Mouse (Mus musculus) limb, embryonic 13.5 days (tissue): ENCODE results near the gene Pou6f2. TPM values are rescaled to one million over a fixed set of nuclear protein-coding genes. Genes with fewer than 3 reads are reported as not detected.

Experiments used
- ATAC-seq: fragments of 200-750 bp; cut with Nextera tagmentation; 2 replicates; pipeline ENCODE4 v1.8.0; 2017; ENCODE audit warnings: low read depth, moderate number of reproducible peaks, moderate TSS enrichment; ENCODE audit not compliant: low FRiP score
- H3K27ac ChIP-seq: fragments of 300-500 bp; sonication (generic); 2 replicates; pipeline ENCODE4 v1.5.1; 2015; ENCODE audit warnings: inconsistent platforms, mild to moderate bottlenecking, moderate library complexity
- H3K27me3 ChIP-seq: fragments of 300-500 bp; sonication (generic); 2 replicates; pipeline ENCODE4 v1.6.1; 2015; ENCODE audit warnings: mild to moderate bottlenecking, inconsistent platforms
- H3K36me3 ChIP-seq: fragments of 300-500 bp; sonication (generic); 2 replicates; pipeline ENCODE4 v1.6.1; 2015; ENCODE audit warnings: inconsistent platforms, mild to moderate bottlenecking, moderate library complexity
- H3K4me1 ChIP-seq: fragments of 300-500 bp; sonication (generic); 2 replicates; pipeline ENCODE4 v1.6.1; 2015; ENCODE audit warnings: inconsistent platforms
- H3K4me2 ChIP-seq: fragments of 300-500 bp; sonication (generic); replicated peaks from 2 replicates; pipeline ENCODE4 v1.6.1; 2015; ENCODE audit warnings: inconsistent platforms, mild to moderate bottlenecking, moderate library complexity
- H3K4me3 ChIP-seq: fragments of 300-500 bp; sonication (generic); 2 replicates; pipeline ENCODE4 v1.5.1; 2015; ENCODE audit warnings: moderate library complexity, mild to moderate bottlenecking, inconsistent platforms
- H3K9ac ChIP-seq: fragments of 300-500 bp; sonication (generic); 2 replicates; pipeline ENCODE4 v1.6.1; 2015; ENCODE audit warnings: mild to moderate bottlenecking, inconsistent platforms
- H3K9me3 ChIP-seq: fragments of 300-500 bp; sonication (generic); 2 replicates; pipeline ENCODE4 v1.6.1; 2016; ENCODE audit warnings: inconsistent platforms
- WGBS: fragments of 180-500 bp; shearing (Covaris S2); methylation state at CpG from one replicate; pipeline ENCODE4 v1.1.7; 2015; 5-methylcytosine and 5-hydroxymethylcytosine counted together
- polyA plus RNA-seq: library from polyadenylated mRNA; unstranded; fragments of >200 nt; fragmentation: Nextera tagmentation; extraction: Ambion mirVana; gene quantifications from 2 replicates; pipeline ENCODE4 v1.2.1, GENCODE M21; 2015

Gene Pou6f2
- polyA plus RNA-seq, 1 experiment from 2014 or later: 0.57 TPM

DNA sequence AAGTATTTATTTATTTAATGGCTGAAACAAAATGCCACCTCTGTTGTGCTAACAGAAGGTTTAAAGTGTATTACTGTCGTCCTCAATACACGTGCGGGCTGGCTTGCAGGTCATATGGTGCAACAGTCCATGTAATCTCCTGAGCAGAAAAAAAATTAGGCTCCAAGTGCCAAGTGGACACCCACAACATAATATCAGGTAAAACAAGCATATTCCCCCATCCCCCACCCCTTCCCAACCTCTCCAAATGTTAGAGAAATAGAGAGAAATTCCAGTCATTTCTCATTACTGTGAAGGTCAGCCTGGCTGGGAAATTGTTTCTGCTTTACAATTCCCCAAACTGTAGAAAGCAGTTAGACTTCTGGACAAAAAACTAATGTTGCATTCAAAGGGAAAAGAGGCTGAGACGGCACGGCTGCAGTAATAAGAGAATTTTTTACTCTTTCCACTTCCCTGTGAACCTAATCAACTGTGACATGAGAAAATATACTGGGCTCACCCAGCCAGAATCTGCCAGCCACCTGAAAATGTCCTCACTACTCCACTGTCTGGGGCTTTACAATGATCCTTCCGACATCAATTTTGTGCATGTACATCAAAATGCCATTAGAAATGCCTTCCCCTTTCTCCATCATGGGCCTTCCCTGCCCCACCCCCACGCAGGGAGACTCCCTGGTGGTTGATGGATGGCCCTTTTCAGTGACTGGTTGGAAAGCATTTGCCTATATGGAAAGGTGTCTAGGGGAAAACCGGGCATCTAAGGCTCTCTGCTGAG is 192.8 kb downstream of the Pou6f2 start:
- peak; percentile 44; the same call in 1 of the 2 replicates for ATAC-seq
- no peaks in the 10 kb centered on the region for H3K27me3 ChIP-seq
- H3K9ac ChIP-seq: no peak overlapping the region
- H3K4me1 ChIP-seq: peaks cover 13% of the 10 kb centered on the region
- H3K4me2 ChIP-seq: no peak overlapping the region
- H3K36me3 ChIP-seq: no peaks in the 10 kb centered on the region
- no peak overlapping the region for H3K4me3 ChIP-seq
- H3K9me3 ChIP-seq: no peaks in the 10 kb centered on the region
- 41% methylated on average over 8 of the region's 8 CpGs for WGBS
- no peak overlapping the region for H3K27ac ChIP-seq

DNA sequence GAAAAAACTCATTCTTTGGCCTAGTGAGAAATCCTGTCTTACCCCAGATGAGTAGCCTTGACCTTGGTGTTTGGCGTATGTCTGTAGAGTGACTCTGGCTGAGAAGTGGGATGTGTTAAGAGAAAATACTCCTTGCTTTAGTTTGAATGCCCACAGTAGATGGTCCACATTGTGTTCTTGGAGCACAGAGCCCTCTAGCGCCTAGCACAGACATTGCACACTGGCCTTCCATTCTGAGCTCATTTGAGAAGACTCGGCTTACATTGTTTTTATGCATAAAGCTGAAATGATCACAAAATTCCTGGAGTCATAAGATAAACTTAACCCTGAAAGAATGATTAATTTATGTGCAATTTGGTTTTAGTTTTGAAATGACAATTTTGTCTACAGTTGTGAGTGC is 223.5 kb downstream of the Pou6f2 start:
- peaks cover 5% of the 10 kb centered on the region for H3K4me1 ChIP-seq
- no peaks in the 10 kb centered on the region for H3K36me3 ChIP-seq
- no peaks in the 10 kb centered on the region for H3K9me3 ChIP-seq
- H3K4me2 ChIP-seq: no peak overlapping the region
- no peaks in the 10 kb centered on the region for H3K27me3 ChIP-seq
- 50% methylated on average over 3 of the region's 3 CpGs for WGBS
- H3K9ac ChIP-seq: no peak overlapping the region
- ATAC-seq: no peak
- no peak overlapping the region for H3K4me3 ChIP-seq
- no peak overlapping the region for H3K27ac ChIP-seq

DNA sequence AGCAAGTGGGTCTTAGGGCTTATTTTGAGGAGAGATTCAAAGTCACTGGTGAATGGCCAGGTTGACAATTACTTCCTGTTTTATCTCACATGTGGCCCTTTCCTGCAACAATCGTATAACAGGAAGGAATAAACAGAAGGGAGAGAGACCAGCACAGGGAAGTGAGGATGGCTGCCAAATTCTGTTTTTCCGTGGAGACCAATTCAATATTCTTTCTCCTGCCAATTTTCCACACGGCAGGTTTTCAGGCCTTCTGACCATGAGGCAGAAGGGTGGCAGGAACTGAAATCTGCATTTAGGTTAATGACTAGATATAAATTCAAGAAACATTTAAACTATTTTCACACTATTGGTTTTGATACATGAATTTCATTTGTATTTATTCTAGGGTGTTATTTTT is 224.5 kb downstream of the Pou6f2 start:
- no peaks in the 10 kb centered on the region for H3K9me3 ChIP-seq
- H3K9ac ChIP-seq: no peak overlapping the region
- H3K27me3 ChIP-seq: no peaks in the 10 kb centered on the region
- H3K4me1 ChIP-seq: peaks cover 5% of the 10 kb centered on the region
- 42% methylated on average over 3 of the region's 3 CpGs for WGBS
- no peaks in the 10 kb centered on the region for H3K36me3 ChIP-seq
- H3K27ac ChIP-seq: no peak overlapping the region
- no peak for ATAC-seq
- H3K4me3 ChIP-seq: no peak overlapping the region
- no peak overlapping the region for H3K4me2 ChIP-seq

DNA sequence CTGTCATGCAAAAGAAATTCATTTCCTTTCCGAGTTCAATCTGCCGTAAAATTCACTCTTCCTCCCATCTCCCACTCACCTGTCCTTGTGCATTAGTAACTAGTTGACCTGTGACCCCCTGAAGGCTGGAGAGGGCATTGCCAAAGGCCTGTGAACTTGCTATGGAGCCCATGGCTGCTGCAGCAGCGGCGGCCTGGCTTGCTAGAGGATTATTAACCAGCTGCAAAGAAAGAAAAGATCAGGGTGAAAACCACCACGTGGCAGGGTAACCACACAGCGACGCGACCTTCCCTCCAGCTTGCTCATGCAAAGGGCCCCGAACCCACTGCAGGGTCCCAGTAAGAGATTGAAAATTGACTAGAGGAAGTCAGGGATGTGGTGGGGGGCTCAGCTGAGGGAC is 225.2 kb downstream of the Pou6f2 start:
- no peak overlapping the region for H3K4me3 ChIP-seq
- H3K9me3 ChIP-seq: no peaks in the 10 kb centered on the region
- H3K36me3 ChIP-seq: no peaks in the 10 kb centered on the region
- H3K27ac ChIP-seq: no peak overlapping the region
- 37% methylated on average over 9 of the region's 9 CpGs for WGBS
- no peaks in the 10 kb centered on the region for H3K27me3 ChIP-seq
- ATAC-seq: no peak
- H3K9ac ChIP-seq: no peak overlapping the region
- H3K4me1 ChIP-seq: peaks cover 5% of the 10 kb centered on the region
- no peak overlapping the region for H3K4me2 ChIP-seq

DNA sequence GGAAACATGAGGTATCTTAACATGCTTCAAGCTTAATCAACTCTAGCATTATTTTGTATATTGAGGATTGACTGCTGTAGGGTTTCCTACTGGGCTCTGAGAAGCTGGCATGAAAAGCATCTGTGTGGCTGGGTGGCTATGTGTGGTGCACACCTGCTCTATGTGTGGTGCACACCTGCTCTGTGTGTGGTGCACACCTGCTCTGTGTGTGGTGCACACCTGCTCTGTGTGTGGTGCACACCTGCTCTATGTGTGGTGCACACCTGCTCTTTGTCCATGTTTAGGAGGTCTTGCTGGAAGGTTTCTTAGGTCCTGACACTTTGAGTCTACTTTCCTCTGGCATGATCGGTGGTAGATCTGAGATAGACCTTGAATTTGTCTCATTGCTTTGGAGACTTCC is 233.3 kb downstream of the Pou6f2 start:
- Histone ChIP-seq H3K4me2 (no peak overlapping the region), H3K27me3 (no peaks in the 10 kb centered on the region), H3K9ac (no peak overlapping the region), H3K9me3 (no peaks in the 10 kb centered on the region), H3K4me1 (0 out of 2 replicates have a peak, but pooled peaks cover 3% of the 10 kb centered on the region), H3K27ac (no peak overlapping the region), H3K36me3 (no peaks in the 10 kb centered on the region), H3K4me3 (no peak overlapping the region)
- WGBS: 94% methylated on average over 1 of the region's 1 CpGs
- ATAC-seq: no peak

DNA sequence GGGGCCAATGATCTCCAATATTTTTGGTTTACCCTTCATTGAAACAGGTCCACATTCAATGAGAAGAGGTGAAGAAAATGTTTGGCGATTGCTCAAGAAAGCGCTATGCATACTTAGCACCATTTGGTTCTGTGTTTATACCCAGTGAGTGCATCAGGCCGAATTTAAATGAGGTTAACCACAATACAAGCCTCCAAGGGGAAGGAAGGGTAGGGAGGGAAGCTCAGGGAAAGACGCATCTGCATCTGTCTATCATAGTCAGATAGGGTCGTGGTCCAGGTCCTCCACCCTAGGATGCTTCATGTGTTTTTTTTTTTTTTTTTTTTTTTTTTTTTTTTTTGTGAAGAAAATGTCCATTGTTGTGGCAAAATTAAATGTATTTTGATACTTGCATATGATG is 236.9 kb downstream of the Pou6f2 start:
- Histone ChIP-seq H3K27me3 (no peaks in the 10 kb centered on the region), H3K27ac (no peak overlapping the region), H3K4me3 (no peak overlapping the region), H3K36me3 (no peaks in the 10 kb centered on the region), H3K9ac (no peak overlapping the region), H3K4me2 (no peak overlapping the region), H3K4me1 (no peaks in the 10 kb centered on the region), H3K9me3 (no peaks in the 10 kb centered on the region)
- no peak for ATAC-seq
- 69% methylated on average over 5 of the region's 5 CpGs for WGBS

DNA sequence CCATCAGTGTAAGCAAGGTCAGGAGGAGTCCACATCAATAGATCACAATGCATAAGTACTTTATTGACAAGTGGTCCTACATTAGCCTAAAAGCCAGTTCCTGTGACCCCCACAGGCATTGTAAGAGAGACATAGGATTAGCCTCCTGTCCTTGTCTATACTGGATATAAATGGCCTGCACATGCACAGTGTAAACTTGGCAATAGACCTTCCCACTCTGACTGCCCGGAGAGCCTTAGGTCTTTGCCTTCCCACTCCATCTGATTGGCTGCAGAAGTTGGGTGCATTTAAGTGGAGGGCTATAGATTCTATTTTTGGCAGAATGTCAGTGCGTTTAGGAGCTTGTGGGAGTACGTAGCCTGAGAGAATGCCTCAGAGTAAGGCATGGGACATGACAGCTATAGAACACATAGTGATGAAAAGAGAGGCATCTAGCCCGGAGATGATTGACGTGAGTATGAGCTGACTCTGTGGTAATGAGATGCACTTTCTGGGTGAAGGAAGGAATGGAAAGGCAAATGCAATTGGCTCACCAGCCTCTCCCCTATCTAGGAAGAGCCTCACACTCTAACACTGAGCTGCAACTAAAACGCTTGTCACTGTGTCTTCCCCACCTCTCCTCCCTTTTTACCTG is 243.4 kb downstream of the Pou6f2 start:
- Histone ChIP-seq H3K4me3 (no peak overlapping the region), H3K4me2 (no peak overlapping the region), H3K27ac (no peak overlapping the region), H3K4me1 (no peaks in the 10 kb centered on the region), H3K9me3 (no peaks in the 10 kb centered on the region), H3K27me3 (no peaks in the 10 kb centered on the region), H3K9ac (no peak overlapping the region), H3K36me3 (no peaks in the 10 kb centered on the region)
- no peak for ATAC-seq
- WGBS: 83% methylated on average over 6 of the region's 6 CpGs

DNA sequence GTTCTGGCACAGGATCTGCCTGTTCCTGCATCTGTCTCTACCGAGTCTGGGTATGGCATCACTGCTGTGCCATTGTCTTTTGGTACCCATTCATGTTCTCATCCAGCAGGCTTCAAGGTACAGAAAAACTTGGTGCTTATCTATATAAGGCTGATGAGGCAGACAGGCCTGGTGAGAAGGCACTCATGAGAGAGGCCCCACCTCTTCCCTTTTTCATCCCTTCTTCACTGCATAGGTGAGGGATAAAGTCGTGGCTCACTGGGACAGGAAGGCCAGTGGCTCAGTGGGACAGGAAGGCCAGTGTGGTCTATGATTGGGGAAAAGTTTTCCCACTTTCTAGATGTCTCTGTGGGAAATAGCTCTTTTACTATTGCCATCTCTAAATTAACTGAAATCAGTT is 263.8 kb downstream of the Pou6f2 start:
- Histone ChIP-seq H3K4me1 (peaks cover 10% of the 10 kb centered on the region), H3K27me3 (no peaks in the 10 kb centered on the region), H3K36me3 (no peaks in the 10 kb centered on the region), H3K9me3 (no peaks in the 10 kb centered on the region), H3K4me3 (no peak overlapping the region), H3K4me2 (no peak overlapping the region), H3K27ac (no peak overlapping the region), H3K9ac (no peak overlapping the region)
- WGBS: 51% methylated on average over 2 of the region's 2 CpGs
- no peak for ATAC-seq

DNA sequence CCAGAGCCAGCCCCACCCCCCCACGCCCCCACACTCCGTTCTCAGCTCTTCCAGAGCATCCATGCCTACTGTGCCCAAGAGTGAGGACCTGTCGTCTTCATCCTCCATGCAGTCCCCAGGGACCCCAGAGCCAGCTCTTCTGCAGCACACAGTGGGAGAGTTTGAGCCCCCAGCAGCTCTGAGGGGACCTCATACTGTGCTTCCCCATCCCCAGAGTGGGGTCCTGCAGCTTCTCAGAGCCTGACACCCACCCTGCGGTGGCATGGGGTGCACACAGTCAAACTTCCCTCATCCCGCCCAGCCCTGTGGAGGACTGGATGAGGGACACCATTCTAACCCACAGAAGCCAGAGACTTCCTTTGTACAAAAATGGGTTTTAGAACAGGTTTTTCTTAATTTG is 264.3 kb downstream of the Pou6f2 start:
- H3K4me2 ChIP-seq: no peak overlapping the region
- H3K9me3 ChIP-seq: no peaks in the 10 kb centered on the region
- H3K27ac ChIP-seq: no peak overlapping the region
- no peak overlapping the region for H3K4me3 ChIP-seq
- H3K9ac ChIP-seq: no peak overlapping the region
- WGBS: 86% methylated on average over 5 of the region's 5 CpGs
- no peaks in the 10 kb centered on the region for H3K27me3 ChIP-seq
- peaks cover 10% of the 10 kb centered on the region for H3K4me1 ChIP-seq
- H3K36me3 ChIP-seq: no peaks in the 10 kb centered on the region
- ATAC-seq: no peak

DNA sequence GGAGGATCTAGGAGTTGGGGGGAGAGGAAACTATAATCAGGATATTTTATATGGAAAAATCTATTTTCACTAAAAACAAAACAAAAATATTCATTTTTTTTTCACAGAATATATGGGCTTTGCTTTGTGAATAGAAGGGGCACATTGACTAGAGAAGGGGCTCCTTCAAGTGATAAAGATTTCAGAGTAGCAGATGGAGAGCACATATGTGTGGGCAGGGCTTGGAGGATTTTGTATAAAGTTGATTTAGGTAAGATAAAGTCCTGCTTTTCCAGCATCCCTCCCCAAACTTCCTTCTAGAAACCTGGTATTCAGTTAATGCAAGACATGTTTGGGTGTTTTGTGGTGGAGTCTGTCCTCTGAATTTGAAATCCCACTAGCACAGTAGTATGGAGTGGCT is 266.2 kb downstream of the Pou6f2 start:
- Histone ChIP-seq H3K27me3 (no peaks in the 10 kb centered on the region), H3K36me3 (no peaks in the 10 kb centered on the region), H3K9ac (no peak overlapping the region), H3K4me2 (no peak overlapping the region), H3K4me3 (no peak overlapping the region), H3K9me3 (no peaks in the 10 kb centered on the region), H3K27ac (no peak overlapping the region), H3K4me1 (peaks cover 10% of the 10 kb centered on the region)
- no peak for ATAC-seq

DNA sequence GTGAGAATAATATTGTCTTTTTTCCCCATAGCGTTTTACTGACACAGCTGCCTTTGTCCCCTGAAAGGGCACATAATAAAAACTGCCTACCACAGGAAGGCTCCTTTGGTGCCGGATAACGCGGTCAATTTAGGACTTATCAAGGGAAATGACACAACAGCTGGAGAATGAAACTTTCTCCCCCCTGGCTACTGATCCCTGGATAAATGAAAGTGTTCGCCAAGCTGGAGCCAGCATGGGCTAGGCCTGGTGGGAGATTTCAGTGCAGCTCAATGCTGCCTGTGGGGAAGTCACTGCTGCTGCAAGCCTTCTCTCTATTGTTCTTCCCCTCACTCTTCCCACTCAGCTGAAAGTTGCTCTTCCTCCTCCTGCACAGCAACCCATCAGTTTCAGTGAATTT is 267.8 kb downstream of the Pou6f2 start:
- H3K27me3 ChIP-seq: no peaks in the 10 kb centered on the region
- no peaks in the 10 kb centered on the region for H3K36me3 ChIP-seq
- 0 out of 2 replicates have a peak overlapping the region, but pooled peaks have one; percentile 1 for H3K9ac ChIP-seq
- peaks cover 17% of the 10 kb centered on the region for H3K4me1 ChIP-seq
- no peak overlapping the region for H3K4me3 ChIP-seq
- H3K9me3 ChIP-seq: no peaks in the 10 kb centered on the region
- no peak overlapping the region for H3K27ac ChIP-seq
- 17% methylated on average over 5 of the region's 5 CpGs for WGBS
- ATAC-seq: no peak
- H3K4me2 ChIP-seq: no peak overlapping the region

DNA sequence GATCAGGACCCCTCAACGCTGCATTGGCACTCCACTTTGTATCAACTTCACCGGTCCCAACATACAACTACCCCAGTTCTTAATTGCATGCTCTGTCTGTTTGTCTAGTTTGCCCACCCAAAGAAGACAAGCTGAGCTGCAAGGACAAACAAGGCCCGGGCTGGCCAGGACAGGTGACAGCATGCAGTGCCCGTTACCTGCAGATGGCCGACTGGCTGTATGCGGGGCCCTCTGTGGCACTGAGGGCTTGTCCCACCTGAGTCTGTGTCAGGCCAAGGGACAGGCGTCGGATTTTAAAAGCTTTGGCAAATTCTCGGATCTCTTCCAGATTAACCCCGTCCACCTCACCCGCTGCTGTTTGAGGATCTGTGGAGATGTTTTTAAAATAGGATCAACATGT is 268.7 kb downstream of the Pou6f2 start:
- no peak overlapping the region for H3K4me2 ChIP-seq
- H3K9me3 ChIP-seq: no peaks in the 10 kb centered on the region
- ATAC-seq: no peak
- no peak overlapping the region for H3K9ac ChIP-seq
- 82% methylated on average over 11 of the region's 11 CpGs for WGBS
- H3K4me1 ChIP-seq: peaks cover 17% of the 10 kb centered on the region
- no peak overlapping the region for H3K4me3 ChIP-seq
- no peak overlapping the region for H3K27ac ChIP-seq
- 0 out of 2 replicates have a peak, but pooled peaks cover 1% of the 10 kb centered on the region for H3K27me3 ChIP-seq
- no peaks in the 10 kb centered on the region for H3K36me3 ChIP-seq

DNA sequence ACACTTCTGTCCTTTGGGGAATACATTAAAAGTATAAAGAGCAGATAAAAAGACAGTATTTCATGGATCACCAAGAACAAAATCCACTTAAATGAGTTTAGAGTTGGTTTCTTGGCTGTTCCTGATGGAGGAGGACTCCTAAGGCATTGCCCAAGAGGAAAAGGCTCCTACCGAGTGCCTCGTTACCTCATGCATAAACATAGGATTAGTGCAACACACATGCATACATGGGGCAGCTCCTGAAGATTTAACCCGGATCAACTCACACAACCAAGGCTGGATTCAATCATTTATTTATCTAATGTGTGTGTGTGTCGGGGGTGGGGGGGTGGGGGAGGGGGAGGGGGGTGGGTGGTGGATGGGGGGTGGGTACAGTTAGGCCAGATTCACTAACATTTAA is 269.4 kb downstream of the Pou6f2 start:
- no peaks in the 10 kb centered on the region for H3K36me3 ChIP-seq
- no peaks in the 10 kb centered on the region for H3K9me3 ChIP-seq
- H3K27me3 ChIP-seq: 0 out of 2 replicates have a peak, but pooled peaks cover 3% of the 10 kb centered on the region
- 40% methylated on average over 4 of the region's 4 CpGs for WGBS
- no peak overlapping the region for H3K27ac ChIP-seq
- no peak overlapping the region for H3K4me3 ChIP-seq
- peaks cover 17% of the 10 kb centered on the region for H3K4me1 ChIP-seq
- H3K9ac ChIP-seq: no peak overlapping the region
- no peak overlapping the region for H3K4me2 ChIP-seq
- ATAC-seq: no peak
